Mouse (Mus musculus) lung, postnatal 0 days (tissue): ENCODE data around the gene Mterf1a. TPM values are rescaled to one million over a fixed set of nuclear protein-coding genes. Genes with fewer than 3 reads are reported as not detected.

Experiments
- ATAC-seq: fragments of 200-750 bp; cut with Nextera tagmentation; 2 replicates; pipeline ENCODE4 v1.8.0; 2017; ENCODE audit warnings: moderate library complexity
- DNase-seq: peaks from one replicate; pipeline ENCODE4 v3.0.0-alpha.2; 2016; ENCODE audit warnings: low spot score
- H3K27ac ChIP-seq: fragments of 300-500 bp; sonication (generic); 2 replicates; pipeline ENCODE4 v1.5.1; 2014; ENCODE audit warnings: antibody characterized with exemption, mild to moderate bottlenecking, low read length, mixed read lengths
- H3K27me3 ChIP-seq: fragments of 300-500 bp; sonication (generic); replicated peaks from 2 replicates; pipeline ENCODE4 v1.6.1; 2014; ENCODE audit warnings: low read length, mixed read lengths; ENCODE audit not compliant: insufficient read depth
- H3K36me3 ChIP-seq: fragments of 300-500 bp; sonication (generic); 2 replicates; pipeline ENCODE4 v1.6.1; 2014; ENCODE audit warnings: low read length, mixed read lengths; ENCODE audit not compliant: insufficient read depth
- H3K4me1 ChIP-seq: fragments of 300-500 bp; sonication (generic); 2 replicates; pipeline ENCODE4 v1.6.1; 2014; ENCODE audit warnings: antibody characterized with exemption, low read depth, low read length, mixed read lengths; ENCODE audit not compliant: insufficient read depth
- H3K4me2 ChIP-seq: fragments of 300-500 bp; sonication (generic); replicated peaks from 2 replicates; pipeline ENCODE4 v1.6.1; 2014; ENCODE audit warnings: low read depth, mild to moderate bottlenecking, low read length, moderate library complexity, mixed read lengths
- H3K4me3 ChIP-seq: fragments of 300-500 bp; sonication (generic); 2 replicates; pipeline ENCODE4 v1.5.1; 2014; ENCODE audit warnings: low read depth, low read length
- H3K9ac ChIP-seq: fragments of 300-500 bp; sonication (generic); replicated peaks from 2 replicates; pipeline ENCODE4 v1.6.1; 2014; ENCODE audit warnings: low read depth, mild to moderate bottlenecking
- H3K9me3 ChIP-seq: fragments of 300-500 bp; sonication (generic); 2 replicates; pipeline ENCODE4 v1.6.1; 2016; ENCODE audit warnings: low read length, mixed read lengths
- CTCF ChIP-seq: IDR thresholded peaks from 2 replicates; pipeline ENCODE4 v1.5.1; 2016; ENCODE audit warnings: antibody characterized with exemption, mild to moderate bottlenecking
- EP300 ChIP-seq: IDR thresholded peaks from 2 replicates; pipeline ENCODE4 v1.6.1; 2016; ENCODE audit warnings: antibody characterized with exemption, mild to moderate bottlenecking, control low read depth
- WGBS: fragments of 180-500 bp; shearing (Covaris S2); extraction: QIAGEN DNeasy Blood & Tissue Kit; methylation state at CpG from one replicate; pipeline ENCODE4 v1.1.7; 2014; 5-methylcytosine and 5-hydroxymethylcytosine counted together
- polyA plus RNA-seq: library from polyadenylated mRNA; unstranded; fragments of >200 nt; fragmentation: Nextera tagmentation; extraction: Ambion mirVana; gene quantifications from 2 replicates; pipeline ENCODE4 v1.2.1, GENCODE M21; 2015

Mterf1a gene
- polyA plus RNA-seq, 1 experiment from 2014 or later: 5.1 TPM

GRCm38 (mm10) chr5:3872348-3872747, 21.4 kb downstream of the Mterf1a start:
- no peak overlapping the region for H3K4me3 ChIP-seq
- no peaks in the 10 kb centered on the region for H3K36me3 ChIP-seq
- 67% methylated on average over 1 of the region's 1 CpGs for WGBS
- no peaks in the 10 kb centered on the region for H3K4me1 ChIP-seq
- no peak overlapping the region for H3K27ac ChIP-seq
- H3K4me2 ChIP-seq: no peak overlapping the region
- no peak for TF ChIP-seq CTCF
- TF ChIP-seq EP300: no peak
- ATAC-seq (no peak), DNase-seq (no peak)
- H3K9ac ChIP-seq: no peak overlapping the region
- H3K27me3 ChIP-seq: no peaks in the 10 kb centered on the region
- no peaks in the 10 kb centered on the region for H3K9me3 ChIP-seq

DNA sequence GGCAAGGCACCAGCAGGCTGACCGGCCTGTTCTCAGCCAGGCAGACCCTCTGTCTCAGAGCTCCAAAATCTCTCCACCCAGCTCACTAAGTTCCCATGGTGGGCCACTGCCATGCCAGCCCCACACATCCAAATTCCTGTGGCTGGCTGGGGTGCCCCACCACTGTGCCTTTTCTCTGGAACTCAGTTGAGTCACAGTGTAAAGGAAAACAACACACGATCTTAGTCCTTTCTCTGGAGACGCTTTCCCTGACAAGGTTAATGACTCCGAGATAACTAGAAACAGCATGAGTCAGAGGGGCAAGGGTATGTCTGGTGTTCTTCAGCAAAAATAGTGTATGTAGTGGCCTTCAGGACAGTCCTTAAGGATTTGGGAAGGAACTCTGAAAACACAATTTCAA, 23.6 kb downstream of the Mterf1a start:
- Histone ChIP-seq H3K4me3 (no peak overlapping the region), H3K27me3 (no peaks in the 10 kb centered on the region), H3K9me3 (no peaks in the 10 kb centered on the region), H3K4me2 (no peak overlapping the region), H3K36me3 (no peaks in the 10 kb centered on the region), H3K4me1 (no peaks in the 10 kb centered on the region), H3K27ac (no peak overlapping the region), H3K9ac (no peak overlapping the region)
- 64% methylated on average over 4 of the region's 4 CpGs for WGBS
- TF ChIP-seq CTCF: no peak
- TF ChIP-seq EP300: no peak
- DNase-seq: no peak
- no peak for ATAC-seq

DNA sequence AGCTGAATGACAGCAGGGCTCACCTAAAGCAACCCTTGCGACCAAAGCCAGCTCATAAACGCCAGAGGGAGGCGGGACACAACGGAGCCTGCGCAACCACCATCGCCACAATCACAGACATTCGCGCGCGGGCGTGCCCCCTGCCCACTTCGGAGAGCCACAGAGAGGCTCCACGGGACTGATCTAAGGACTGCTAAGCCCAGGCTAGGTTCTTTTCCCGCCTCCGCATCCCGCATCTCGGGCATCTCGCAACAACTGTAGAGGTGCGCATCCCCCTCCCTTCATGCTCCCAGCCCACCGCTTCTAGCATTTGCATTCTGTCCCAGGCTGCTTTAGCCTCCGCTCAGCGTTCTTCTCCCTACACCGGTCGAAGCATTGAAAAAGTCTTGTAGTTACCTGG, 48.7 kb downstream of the Mterf1a start, which contains the start of gene Lrrd1:
Gene Lrrd1, plus strand, starts transcription at position 148 of the 400 bp plus-strand sequence.
- no peak for ATAC-seq
- no peaks in the 10 kb centered on the region for H3K9me3 ChIP-seq
- peak within 1 kb of the TSS; percentile 32 for H3K4me2 ChIP-seq
- H3K4me1 ChIP-seq: no peaks in the 10 kb centered on the region
- H3K9ac ChIP-seq: no peak within 1 kb of the TSS
- TF ChIP-seq CTCF (no peak), EP300 (no peak)
- H3K4me3 ChIP-seq: no peak within 1 kb of the TSS
- no peaks in the 10 kb centered on the region for H3K36me3 ChIP-seq
- no peak within 1 kb of the TSS for H3K27ac ChIP-seq
- no peak for DNase-seq
- H3K27me3 ChIP-seq: no peaks in the 10 kb centered on the region
- WGBS: 7% methylated on average over 24 of the region's 24 CpGs

Other genes with a start within 250 kb of the Mterf1a start
- not detected in 2 replicates for gene Tmbim7, start 242.8 kb downstream of the Mterf1a start, polyA plus RNA-seq
- gene Gatad1, start 236.7 kb downstream of the Mterf1a start, polyA plus RNA-seq: 63.3 and 63.5 TPM in 2 replicates
- 6.8 and 7.5 TPM in 2 replicates for gene Ankib1, start 91.0 kb downstream of the Mterf1a start, polyA plus RNA-seq
- 30.8 and 33.7 TPM in 2 replicates for gene Krit1, start 90.7 kb downstream of the Mterf1a start, polyA plus RNA-seq
- gene Lrrd1, start 48.8 kb downstream of the Mterf1a start, polyA plus RNA-seq: 0.05 TPM in 1 of 2 replicates, not detected in the other
- 144 and 158 TPM in 2 replicates for gene Akap9, start 34.1 kb upstream of the Mterf1a start, polyA plus RNA-seq
- gene Cyp51, start 210.8 kb upstream of the Mterf1a start, polyA plus RNA-seq: 34.9 and 38.5 TPM in 2 replicates